Mouse (Mus musculus): ENCODE data around the gene 5730480H06Rik. TPM values are rescaled to one million over a fixed set of nuclear protein-coding genes. Genes with fewer than 3 reads are reported as not detected.
A peak's percentile ranks its signal among the peaks of the same experiment; 100 is the strongest.

Gene 5730480H06Rik
- total RNA-seq (2021) = 1 to 10 TPM; 3.5 to 5.1 TPM
- long read RNA-seq, experiment 1, partial matches to known transcripts = 1 of 2 reads
- long read RNA-seq, experiment 1, other reads (novel, unspliced or antisense) = 0 of 2 reads
- long read RNA-seq, experiment 2, partial matches to known transcripts = 0 of 3 reads
- long read RNA-seq, experiment 2, other reads (novel, unspliced or antisense) = 1 of 3 reads

DNA sequence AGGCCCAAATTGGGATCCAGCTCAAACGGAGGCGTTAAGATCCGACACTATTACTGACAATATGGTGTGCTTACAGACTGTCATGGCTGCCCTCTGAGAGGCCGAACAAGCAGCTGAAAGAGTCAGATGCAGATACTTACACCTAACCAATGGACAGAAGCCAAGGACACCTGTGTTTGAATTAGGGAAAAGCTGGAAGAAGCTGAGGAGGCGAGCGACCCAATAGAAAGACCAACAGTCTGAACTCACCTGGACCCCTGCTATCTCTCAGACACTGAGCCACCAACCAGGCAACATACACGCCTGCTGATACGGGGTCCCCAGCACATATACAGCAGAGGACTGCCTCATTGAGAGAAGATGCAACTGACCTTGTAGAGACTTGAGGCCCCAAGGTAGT, at the start of gene 5730480H06Rik:
Gene 5730480H06Rik (plus strand): TSS at position 301 of the 400 bp plus-strand sequence.
- DNase-seq = no peak
- intact Hi-C loops (cut with DNase I) = no loop called here

DNA sequence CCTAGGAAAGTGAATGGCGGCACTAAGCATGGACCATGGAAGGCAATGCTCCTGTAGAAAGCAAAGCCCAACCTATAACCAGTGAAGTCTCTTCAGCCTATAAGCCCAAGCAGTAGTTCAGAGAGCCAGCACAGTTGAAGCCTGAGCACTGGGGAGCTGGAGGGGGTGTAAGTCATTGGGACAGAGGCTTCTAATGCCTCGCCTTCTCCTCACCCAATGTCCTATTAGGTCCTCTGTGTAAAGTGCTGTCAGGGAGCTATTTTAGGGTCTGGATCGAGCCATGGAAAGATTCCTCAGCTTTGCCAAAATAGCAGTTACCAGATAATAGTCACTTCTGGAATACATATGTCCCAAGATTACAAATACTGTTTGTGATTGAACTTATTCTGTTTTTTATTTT, 26.6 kb upstream of the 5730480H06Rik start:
- intact Hi-C loops (cut with DNase I) = no loop called here

DNA sequence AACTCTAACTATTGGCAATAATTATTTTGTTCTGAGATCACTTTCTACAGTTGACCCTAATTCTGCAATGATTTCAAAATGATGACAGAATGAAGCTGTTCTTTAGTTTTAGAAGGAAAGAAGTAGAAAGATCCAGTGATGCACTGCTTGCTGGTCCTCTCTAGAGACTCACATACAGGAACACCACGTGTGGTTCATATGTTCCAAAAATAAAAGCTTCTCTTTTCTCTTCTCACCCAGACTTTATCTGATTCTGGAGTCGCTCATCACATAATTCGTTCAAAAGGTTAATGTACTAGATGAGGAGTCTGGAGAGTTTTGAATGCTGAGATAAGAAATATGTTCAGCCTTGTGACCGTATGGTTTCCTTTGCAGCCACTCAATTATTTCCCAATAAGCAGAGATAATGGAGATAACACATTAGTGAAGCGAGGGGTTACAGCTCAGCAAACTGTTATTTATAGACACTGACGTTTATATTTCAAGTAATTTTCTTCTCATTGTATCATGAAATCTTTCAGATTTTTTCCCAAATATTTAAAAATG, 12.6 kb upstream of the 5730480H06Rik start:
- intact Hi-C loops (cut with DNase I) = no loop called here
- no peak for DNase-seq

More for the DNA sequence above, 26.6 kb upstream of the 5730480H06Rik start:
- DNase-seq = no peak

DNA sequence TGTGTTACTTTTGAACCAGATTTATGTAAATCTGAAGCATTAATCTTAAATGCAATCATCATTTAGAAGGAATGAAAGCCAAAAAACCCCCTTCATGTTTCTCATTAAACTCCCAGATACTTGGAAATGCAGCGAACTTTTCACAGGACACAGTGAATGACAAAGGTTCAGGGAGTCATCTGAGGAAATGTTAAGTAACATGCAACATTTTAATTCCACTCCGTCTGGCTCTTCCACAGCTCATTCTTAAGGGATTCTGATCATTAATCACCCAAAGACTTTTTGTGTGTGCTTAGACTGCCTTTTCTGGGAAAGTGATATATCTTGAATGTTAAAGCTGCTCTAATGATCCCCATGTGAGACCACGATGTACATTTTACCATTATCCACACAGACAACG, 7.2 kb upstream of the 5730480H06Rik start:
- no peak for DNase-seq
- intact Hi-C loops (cut with DNase I) = no loop called here

DNA sequence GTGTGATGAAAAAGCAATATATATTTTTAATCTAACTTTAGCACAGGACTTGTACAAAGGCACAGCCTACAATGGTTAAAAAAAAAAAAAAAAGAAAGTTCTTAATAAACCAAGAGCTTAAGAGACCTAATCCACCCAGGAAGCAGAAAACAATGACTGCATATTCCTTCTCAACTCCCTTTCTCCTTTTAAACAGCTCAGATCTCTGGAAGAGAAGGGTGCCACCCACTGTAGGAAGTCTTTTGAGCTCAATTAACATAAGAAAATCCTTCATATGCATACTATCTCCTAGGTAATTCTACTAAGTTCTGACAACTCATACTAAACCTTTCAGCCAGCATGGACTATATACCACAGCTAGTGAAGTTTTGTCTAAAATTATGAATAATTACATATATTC, 1.5 kb upstream of the 5730480H06Rik start:
- DNase-seq = no peak
- intact Hi-C loops (cut with DNase I) = no loop called here

DNA sequence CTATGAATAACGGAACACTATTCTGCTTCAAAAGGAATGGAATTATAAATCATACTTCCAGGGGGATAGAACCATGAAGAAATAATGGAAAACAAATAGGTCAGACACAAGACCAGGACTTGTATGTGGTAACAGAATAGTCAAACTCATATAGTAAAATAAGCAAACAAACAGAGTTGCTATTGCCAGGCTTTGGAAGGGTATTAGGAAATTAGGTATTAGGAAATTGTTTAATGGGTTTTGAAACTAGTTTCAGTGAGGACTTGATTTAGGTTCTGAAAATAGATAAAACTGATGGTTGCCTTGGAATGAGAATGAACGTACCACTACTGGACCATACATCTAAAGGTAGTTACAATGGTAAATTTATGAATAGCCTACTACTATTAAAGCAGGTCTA, 2.0 kb downstream of the 5730480H06Rik start:
- intact Hi-C loops (cut with DNase I) = no loop called here
- no peak for DNase-seq

DNA sequence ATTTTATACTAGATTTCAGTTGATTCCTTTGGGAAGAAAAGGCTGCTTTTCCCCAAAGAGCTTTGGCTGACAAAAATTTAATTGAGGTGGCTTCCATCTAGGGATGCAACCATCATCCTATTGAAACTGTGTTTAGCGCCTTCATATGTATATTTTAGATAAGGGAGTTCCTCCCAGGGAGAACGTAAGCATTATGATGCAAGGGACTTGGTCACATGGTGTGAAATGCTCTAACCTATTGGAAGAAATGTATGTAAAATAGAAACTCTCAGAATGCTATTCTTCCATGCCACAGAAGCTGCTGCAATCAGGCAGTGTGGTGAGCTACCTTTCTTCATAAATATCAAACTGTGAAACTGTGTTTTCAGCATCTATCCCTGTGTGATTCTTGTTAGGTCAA, 3.1 kb downstream of the 5730480H06Rik start:
- intact Hi-C loops (cut with DNase I) = no loop called here
- no peak for DNase-seq

DNA sequence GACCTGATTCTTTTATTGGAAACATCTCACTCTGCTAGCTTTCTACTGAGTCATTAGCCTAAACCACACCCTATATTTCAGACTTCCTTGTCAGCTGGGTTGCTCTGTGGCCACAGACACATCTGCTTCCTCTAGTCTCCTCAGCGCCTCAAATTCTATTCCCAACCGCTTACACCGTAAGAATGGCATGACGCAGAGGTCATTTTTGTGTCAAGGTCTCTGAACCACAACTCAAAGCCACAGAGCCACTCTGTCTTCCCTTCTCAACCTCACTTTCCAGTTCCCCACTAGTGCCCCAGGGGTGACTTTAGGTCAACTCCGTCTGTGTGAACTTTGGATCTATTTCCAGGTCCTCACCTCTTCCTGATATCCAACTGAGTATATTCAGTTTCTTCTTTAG, 3.7 kb downstream of the 5730480H06Rik start:
- DNase-seq = no peak
- intact Hi-C loops (cut with DNase I) = no loop called here

DNA sequence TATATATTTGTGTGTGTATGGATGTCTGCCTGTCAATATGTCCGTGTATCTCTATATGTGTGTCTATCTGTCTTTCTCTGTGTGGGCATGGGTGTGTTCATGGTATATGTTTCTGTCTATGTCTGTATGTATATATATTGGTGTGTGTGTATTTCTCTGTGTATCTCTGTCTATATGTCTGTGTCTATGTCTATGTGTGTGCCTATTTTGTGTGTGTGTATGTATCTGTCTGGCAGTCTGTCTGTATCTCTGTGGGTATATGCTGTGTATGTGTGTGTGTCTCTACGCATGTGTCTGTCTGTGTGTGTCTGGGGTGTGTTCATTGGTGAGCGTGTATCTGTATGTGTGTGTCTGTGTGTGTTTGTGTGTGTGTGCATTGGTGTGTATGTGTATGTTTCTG, 5.7 kb downstream of the 5730480H06Rik start:
- intact Hi-C loops (cut with DNase I) = no loop called here
- no peak for DNase-seq

DNA sequence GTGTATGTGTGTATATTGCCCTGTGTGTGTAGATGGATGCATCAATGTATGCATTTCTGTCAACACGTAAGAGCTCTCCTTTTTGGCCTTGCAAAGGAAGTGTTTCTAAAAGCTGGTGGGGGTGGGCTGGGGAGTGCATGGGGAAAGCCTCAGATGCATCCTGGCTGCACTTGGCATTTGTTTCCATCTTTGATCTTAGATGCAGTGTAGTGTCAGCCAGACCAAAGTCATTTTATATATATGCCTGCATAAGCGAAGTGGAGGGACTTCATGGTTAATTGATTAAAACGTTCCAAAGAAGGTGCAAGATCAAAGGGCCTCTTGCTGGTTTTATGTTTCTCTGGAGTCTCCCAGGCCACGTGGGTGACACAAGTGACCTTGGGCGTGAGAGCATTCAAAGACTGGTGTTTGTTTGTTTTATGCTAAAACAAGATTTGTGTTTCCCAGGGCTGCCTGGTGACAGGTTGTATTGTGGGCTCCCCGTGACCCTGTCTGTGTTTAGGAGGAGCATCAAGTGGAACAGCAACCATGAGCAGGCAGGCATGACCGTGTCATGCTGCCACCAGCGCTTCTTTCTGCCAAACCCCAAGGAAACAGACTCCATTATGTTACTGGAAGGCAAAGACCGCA, 6.2 kb downstream of the 5730480H06Rik start:
- intact Hi-C loops (cut with DNase I) = no loop called here
- no peak for DNase-seq

DNA sequence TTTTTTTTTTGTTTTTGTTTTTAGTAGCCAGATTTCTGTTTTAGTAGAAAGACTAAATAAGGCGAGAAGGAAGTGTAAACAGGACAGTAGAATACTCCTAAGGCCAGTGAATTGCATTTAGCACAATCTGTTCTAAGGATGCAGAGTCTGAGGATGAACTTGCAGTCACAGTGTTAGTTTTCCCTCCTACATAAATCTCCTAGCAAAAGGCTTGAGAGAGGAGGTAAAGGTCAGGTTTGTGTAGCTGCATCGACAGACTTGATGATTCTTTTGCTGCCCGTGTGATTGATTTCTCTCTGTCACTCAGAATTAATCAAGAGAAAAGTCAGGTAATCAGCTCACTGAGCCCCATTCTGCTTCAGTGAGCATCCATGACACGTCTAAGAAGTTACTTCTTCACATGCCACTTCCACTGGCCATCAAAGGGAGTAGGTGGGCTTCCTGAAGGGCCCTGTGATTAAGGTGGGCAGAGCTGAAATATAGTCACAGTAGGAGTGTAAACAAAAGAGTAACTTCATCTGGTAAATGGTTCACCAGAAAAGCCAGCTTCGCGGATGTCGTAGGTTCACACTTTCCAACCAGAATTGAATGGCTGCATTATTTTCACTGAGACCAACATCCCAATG, 13.2 kb downstream of the 5730480H06Rik start:
- no peak for DNase-seq
- intact Hi-C loops (cut with DNase I) = loop anchor here (10.0 kb wide), 1 partner anchor 216 kb away; no protein-coding TSS in a partner anchor

DNA sequence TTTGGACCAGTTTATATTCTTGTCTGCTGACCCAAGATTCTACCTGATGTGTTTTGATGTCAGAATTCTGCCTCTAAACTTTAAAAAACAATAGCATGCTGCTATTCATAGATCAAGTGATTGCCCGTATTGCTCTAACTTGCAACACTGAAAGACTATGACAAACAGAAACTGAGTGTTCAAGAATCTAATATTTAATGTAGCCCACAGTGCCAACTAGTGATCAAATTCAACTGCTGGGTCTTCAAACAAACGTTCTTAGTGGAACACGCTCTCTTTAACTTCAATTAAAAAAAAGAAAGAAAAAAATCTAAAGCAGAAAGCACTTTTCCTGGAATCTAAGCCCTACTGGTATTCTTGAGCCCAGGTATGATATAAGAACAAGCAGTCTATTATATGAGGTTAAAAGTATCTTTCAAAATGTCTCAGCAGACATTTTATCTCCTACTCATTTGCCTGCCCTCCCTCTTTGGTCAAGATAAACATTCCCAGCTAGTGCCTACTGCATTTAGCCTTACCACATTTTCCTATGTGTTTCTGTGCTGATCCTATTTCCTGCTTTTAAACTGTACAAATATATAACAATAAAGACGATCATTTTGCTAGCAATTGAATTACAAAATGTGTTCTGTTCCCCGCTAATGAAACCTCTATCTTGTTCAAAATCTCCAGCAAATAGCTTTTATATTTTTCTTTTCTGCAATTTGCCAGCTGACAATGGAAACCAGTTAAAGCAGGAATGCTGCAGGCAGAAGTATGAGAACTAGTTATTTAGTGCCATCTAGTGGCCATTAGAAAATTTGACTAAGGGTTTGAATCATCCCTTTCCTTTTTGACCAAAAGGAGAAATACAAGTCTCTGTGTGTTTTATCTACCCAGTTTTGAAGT, 17.6 kb downstream of the 5730480H06Rik start:
- intact Hi-C loops (cut with DNase I) = loop anchor here (10.0 kb wide), 1 partner anchor 221 kb away; no protein-coding TSS in a partner anchor
- DNase-seq = no peak

DNA sequence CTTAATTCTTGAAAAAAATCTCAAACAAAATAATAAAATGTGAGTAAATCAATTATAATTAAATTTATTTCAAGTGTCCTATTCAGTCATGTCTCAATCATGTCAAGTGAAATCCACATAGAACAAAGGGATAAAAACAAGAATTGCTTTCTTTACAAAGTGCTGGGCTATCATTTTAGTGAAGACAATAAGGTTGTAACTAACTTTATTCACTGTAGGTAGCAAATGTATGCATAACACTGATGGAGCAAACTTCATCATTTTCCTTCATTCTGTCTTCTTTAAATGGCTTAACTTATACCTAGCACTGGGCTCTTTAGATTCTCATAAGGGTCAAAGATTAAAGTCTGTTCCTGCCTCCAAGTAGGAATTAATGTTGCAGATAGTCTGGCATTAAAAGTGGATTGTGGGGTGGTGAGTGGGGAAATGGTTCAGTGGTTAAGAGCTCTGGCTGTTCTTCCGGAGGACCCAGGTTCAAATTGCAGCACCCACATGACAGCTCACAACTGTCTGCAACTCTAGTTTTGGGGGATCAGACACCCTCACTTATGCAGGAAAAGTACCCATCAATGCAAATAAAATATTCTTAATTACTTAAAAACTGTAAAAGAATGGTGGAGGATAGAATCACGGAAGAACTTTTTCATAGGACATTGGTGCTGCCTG, 18.4 kb downstream of the 5730480H06Rik start:
- intact Hi-C loops (cut with DNase I) = loop anchor here (10.0 kb wide), 1 partner anchor 221 kb away; no protein-coding TSS in a partner anchor
- no peak for DNase-seq

DNA sequence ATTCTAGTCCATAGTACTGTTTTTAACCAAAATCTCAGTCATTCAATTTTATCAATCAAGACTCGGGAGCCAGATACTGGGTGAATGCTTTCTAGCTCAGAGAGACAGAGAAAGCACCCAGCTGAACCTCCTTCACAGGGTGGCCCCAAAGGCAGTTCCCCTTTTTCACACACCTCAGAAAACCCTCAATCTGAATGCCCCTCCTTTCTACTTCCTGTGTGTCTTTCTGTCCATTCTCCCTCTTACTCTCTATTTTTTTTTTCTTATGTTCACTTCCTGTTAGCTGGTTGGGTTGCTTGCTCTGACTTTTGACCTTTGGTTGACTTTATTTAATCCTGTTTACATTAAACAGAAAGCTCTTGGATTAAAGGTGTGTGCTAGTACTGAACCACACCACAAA, 21.6 kb downstream of the 5730480H06Rik start:
- intact Hi-C loops (cut with DNase I) = loop anchor here (10.0 kb wide), 1 partner anchor 225 kb away; no protein-coding TSS in a partner anchor
- no peak for DNase-seq

DNA sequence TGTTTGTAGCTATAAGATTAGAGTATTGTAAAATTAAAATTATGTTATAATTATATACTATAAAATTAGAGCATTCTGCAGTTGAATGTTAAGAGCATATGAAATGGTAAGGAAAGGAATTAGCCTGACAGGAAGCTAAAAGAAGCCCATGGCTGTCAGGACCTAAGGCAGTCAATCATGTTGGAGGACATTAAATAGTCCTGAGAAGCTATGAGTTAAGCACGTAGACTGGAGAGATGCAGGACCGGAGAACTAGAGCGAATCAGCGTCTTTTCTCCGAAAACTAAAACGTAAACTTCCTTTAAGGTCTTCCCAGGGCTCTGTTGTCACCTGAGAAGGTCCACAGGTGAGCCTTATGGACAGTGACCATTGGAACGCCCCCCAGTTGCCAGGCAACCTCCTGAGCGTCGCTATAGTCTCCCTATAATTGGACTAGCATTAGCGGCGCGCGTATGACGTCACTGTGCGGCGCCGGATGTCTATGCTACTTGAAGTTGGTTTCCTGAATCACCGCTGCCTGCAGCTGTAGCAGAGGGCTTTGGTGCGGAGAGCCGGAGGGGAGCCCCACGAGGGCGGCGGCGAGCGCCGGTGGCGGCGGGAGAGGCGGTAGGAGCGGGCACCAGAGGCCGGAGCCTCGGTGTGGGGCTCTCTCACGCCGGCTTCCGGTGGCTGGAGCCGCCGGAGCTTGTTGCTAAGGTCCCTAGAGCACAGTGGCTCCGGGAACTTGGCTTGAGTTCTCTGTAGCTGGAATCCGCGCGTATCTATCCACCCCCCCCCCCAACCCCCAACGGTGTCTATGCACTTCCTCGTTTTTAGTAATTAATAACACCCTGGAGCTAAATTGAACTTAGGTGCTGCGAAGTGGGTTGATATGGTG, 44.4 kb downstream of the 5730480H06Rik start:
- intact Hi-C loops (cut with DNase I) = no loop called here
- DNase-seq = peak; percentile 82 to 90

DNA sequence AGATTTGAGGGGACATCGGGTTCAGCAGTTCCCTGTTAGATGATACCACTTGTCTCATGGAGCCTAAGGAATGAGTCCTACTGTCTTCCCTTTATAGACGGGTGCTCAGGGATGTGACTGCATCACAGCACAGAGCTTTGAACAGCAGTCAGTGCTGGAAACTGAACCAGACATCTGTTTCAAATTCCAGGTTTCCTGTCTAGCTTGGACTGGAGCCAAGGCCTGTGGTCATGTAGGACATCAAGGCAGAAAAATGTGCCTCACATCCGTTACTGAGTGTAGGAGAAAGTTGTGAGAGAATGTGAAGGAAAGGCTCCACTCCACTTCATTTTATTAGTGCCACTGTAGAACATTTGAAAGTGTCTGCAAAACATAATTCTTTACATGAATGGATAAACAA, 74.7 kb downstream of the 5730480H06Rik start:
- no peak for DNase-seq
- intact Hi-C loops (cut with DNase I) = no loop called here

DNA sequence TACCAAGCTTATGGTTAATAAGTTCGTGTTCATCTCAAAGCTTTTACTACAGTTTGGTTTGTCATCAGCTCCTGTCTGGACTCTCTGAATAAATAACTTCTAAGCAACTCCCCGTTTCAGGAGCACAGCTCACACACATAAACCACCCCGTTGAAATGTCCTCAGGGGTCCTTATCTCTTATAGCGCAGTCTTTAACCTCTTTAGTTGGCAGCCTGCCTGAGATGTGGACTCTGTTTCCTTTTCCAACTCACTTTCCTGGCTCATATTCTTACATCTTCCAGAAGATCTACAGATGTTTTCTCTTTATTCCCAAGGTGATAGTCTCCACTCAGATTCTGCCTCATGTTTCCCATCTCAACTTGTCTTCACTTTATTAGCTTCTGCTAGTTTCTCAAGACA, 80.5 kb downstream of the 5730480H06Rik start:
- DNase-seq = no peak
- intact Hi-C loops (cut with DNase I) = no loop called here

DNA sequence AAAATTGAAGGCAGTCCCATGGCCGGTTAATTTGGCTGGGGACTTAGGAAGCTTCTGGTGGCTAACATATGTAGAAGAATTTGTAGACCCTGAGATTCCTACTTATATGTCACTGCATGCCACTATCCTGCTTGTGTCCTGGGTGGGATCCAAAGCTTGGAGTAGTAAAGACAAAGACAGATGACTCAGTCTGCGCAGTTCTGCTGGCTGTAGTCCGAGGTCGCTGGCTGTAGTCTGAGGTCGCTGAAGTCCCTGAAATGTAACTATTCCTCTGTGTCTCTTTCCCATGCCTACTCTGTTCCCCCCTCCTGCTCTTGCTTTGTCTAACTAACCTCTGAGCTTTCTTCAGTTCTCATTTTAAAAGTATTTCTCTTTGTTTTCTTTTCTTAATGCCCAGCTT, 82.6 kb downstream of the 5730480H06Rik start:
- intact Hi-C loops (cut with DNase I) = no loop called here
- DNase-seq = no peak

DNA sequence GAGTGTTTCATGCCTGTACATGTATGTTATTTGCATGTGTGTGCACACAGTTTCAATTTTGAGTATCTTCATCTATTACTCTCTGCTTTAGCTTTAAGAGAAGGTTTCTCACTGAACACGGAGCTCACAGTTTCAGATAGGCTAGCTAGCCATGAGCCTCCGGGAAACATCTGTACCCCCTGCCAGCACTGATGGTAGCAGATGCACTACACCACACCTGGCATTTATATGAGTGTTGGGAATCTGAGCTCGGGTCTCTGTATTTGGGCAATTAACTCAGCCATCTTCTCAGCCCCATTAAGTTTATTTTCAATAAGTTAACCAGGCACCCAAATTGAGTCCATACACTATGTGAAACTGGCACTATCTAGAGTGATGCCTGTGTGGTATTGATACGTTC, 83.7 kb downstream of the 5730480H06Rik start:
- no peak for DNase-seq
- intact Hi-C loops (cut with DNase I) = no loop called here

Data from gastrocnemius, postnatal 36 days (tissue).